Mouse (Mus musculus): Measurements from ENCODE around the gene Alcam.

DNA sequence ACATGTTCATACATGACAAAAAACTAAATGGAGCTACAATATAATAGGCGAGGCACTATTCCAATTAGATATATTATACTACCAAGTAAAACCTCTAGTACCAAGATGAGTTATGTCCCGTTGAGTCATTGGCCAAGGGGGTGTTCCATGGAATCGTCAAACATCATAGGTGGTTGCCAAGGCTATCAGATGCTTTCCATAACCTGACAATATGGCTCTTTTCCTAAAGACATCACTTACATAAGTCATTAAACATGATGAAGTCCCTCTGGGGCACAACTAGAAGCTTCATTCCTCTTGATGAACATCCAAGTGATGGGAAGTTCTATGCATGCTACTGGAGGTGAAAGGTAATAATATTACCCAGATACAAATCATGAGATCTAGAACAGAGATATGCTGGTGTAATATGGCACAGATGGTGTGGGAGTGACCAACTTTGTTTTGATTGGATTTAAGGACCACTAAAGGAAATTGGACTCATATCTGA, 122.5 kb downstream of the Alcam start:
- TF ChIP-seq CTCF (IDR thresholded peaks at IDR 0.05; ENCODE audit: low read depth, low read length) (no peak), POLR2A (IDR thresholded peaks at IDR 0.05; ENCODE audit: extremely low read depth, insufficient read depth, low read length) (no peak)

Data from liver, adult 2 months (tissue).